Mouse (Mus musculus) neural tube, embryonic 11.5 days (tissue): ENCODE data around the gene Gm28305. TPM values are rescaled to one million over a fixed set of nuclear protein-coding genes. Genes with fewer than 3 reads are reported as not detected.
A peak's percentile ranks its signal among the peaks of the same experiment; 100 is the strongest.

Experiments
- ATAC-seq: fragments of 200-750 bp; cut with Nextera tagmentation; 2 replicates; pipeline ENCODE4 v1.8.0; 2017; ENCODE audit warnings: moderate number of reproducible peaks, mild to moderate bottlenecking, moderate TSS enrichment, moderate library complexity; ENCODE audit not compliant: insufficient read depth, low FRiP score, low TSS enrichment
- DNase-seq: peaks from one replicate; pipeline ENCODE4 v3.0.0-alpha.2; 2015; ENCODE audit warnings: low spot score
- H3K27ac ChIP-seq: fragments of 300-500 bp; sonication (generic); 2 replicates; pipeline ENCODE4 v1.5.1; 2014; ENCODE audit warnings: low read depth, mild to moderate bottlenecking, low read length
- H3K27me3 ChIP-seq: fragments of 300-500 bp; sonication (generic); 2 replicates; pipeline ENCODE4 v1.6.1; 2014; ENCODE audit warnings: mild to moderate bottlenecking, low read length, mixed read lengths; ENCODE audit not compliant: control insufficient read depth, insufficient read depth
- H3K36me3 ChIP-seq: fragments of 300-500 bp; sonication (generic); 2 replicates; pipeline ENCODE4 v1.6.1; 2014; ENCODE audit warnings: mild to moderate bottlenecking, low read length, moderate library complexity, mixed read lengths; ENCODE audit not compliant: control insufficient read depth, insufficient read depth
- H3K4me1 ChIP-seq: fragments of 300-500 bp; sonication (generic); 2 replicates; pipeline ENCODE4 v1.6.1; 2014; ENCODE audit warnings: low read length, mixed read lengths; ENCODE audit not compliant: control insufficient read depth, insufficient read depth
- H3K4me2 ChIP-seq: fragments of 300-500 bp; sonication (generic); 2 replicates; pipeline ENCODE4 v1.6.1; 2014; ENCODE audit warnings: low read depth, mild to moderate bottlenecking, moderate library complexity
- H3K4me3 ChIP-seq: fragments of 300-500 bp; sonication (generic); 2 replicates; pipeline ENCODE4 v1.5.1; 2014; ENCODE audit warnings: low read depth, low read length
- H3K9ac ChIP-seq: fragments of 300-500 bp; sonication (generic); 2 replicates; pipeline ENCODE4 v1.6.1; 2014; ENCODE audit warnings: mild to moderate bottlenecking, low read length
- H3K9me3 ChIP-seq: fragments of 300-500 bp; sonication (generic); 2 replicates; pipeline ENCODE4 v1.6.1; 2016; ENCODE audit warnings: low read length; ENCODE audit not compliant: control insufficient read depth
- whole genome bisulfite sequencing: fragments of 180-500 bp; shearing (Covaris S2); extraction: QIAGEN DNeasy Blood & Tissue Kit; methylation state at CpG from one replicate; pipeline ENCODE4 v1.1.7; 2014; 5-methylcytosine and 5-hydroxymethylcytosine counted together
- polyA plus RNA-seq: library from polyadenylated mRNA; unstranded; fragments of >200 nt; fragmentation: Nextera tagmentation; extraction: Ambion mirVana; gene quantifications from 2 replicates; pipeline ENCODE4 v1.2.1, GENCODE M21; 2014

Gm28305 gene
- polyA plus RNA-seq, 1 experiment from 2014 or later, result not detected

GRCm38 (mm10) chr9:104102901-104103300 lies 62.4 kb downstream of the Gm28305 start:
- Histone ChIP-seq H3K36me3 (no peaks in the 10 kb centered on the region), H3K4me3 (no peak overlapping the region), H3K9me3 (no peaks in the 10 kb centered on the region), H3K9ac (no peak overlapping the region), H3K4me2 (no peak overlapping the region), H3K27ac (no peak overlapping the region), H3K27me3 (no peaks in the 10 kb centered on the region), H3K4me1 (no peaks in the 10 kb centered on the region)
- no peak for DNase-seq
- 43% methylated on average over 2 of the region's 2 CpGs for WGBS
- ATAC-seq, result no peak

GRCm38 (mm10) chr9:104104986-104105385 lies 64.5 kb downstream of the Gm28305 start:
- no peak for ATAC-seq
- no peaks in the 10 kb centered on the region for H3K4me1 ChIP-seq
- 85% methylated on average over 2 of the region's 2 CpGs for WGBS
- no peak overlapping the region for H3K27ac ChIP-seq
- H3K9me3 ChIP-seq, result no peaks in the 10 kb centered on the region
- no peaks in the 10 kb centered on the region for H3K27me3 ChIP-seq
- H3K4me2 ChIP-seq, result no peak overlapping the region
- no peak overlapping the region for H3K9ac ChIP-seq
- no peak for DNase-seq
- no peaks in the 10 kb centered on the region for H3K36me3 ChIP-seq
- no peak overlapping the region for H3K4me3 ChIP-seq

- Histone ChIP-seq H3K4me2 (no peak overlapping the region), H3K9me3 (no peaks in the 10 kb centered on the region), H3K27me3 (no peaks in the 10 kb centered on the region), H3K9ac (no peak overlapping the region), H3K4me3 (no peak overlapping the region), H3K36me3 (no peaks in the 10 kb centered on the region), H3K27ac (no peak overlapping the region), H3K4me1 (no peaks in the 10 kb centered on the region)
- whole genome bisulfite sequencing, result 85% methylated on average over 9 of the region's 9 CpGs
- ATAC-seq (no peak), DNase-seq (no peak)
Measured at GRCm38 (mm10) chr9:104106930-104107329, 66.5 kb downstream of the Gm28305 start.

- Histone ChIP-seq H3K9me3 (no peaks in the 10 kb centered on the region), H3K9ac (no peak overlapping the region), H3K4me3 (no peak overlapping the region), H3K27me3 (no peaks in the 10 kb centered on the region), H3K4me1 (no peaks in the 10 kb centered on the region), H3K36me3 (no peaks in the 10 kb centered on the region), H3K4me2 (no peak overlapping the region), H3K27ac (no peak overlapping the region)
- ATAC-seq, result no peak
- 85% methylated on average over 6 of the region's 6 CpGs for WGBS
- no peak for DNase-seq
Measured at GRCm38 (mm10) chr9:104107482-104107881, 67.0 kb downstream of the Gm28305 start.

- 66% methylated on average over 2 of the region's 2 CpGs for WGBS
- H3K4me1 ChIP-seq, result no peaks in the 10 kb centered on the region
- ATAC-seq, result no peak
Measured at GRCm38 (mm10) chr9:104108571-104109143, 68.2 kb downstream of the Gm28305 start.

GRCm38 (mm10) chr9:104109151-104109550 lies 68.7 kb downstream of the Gm28305 start:
- H3K9me3 ChIP-seq, result no peaks in the 10 kb centered on the region
- H3K4me1 ChIP-seq, result no peaks in the 10 kb centered on the region
- 95% methylated on average over 5 of the region's 5 CpGs for WGBS
- ATAC-seq (no peak), DNase-seq (no peak)
- H3K4me3 ChIP-seq, result no peak overlapping the region
- no peaks in the 10 kb centered on the region for H3K27me3 ChIP-seq
- no peak overlapping the region for H3K4me2 ChIP-seq
- no peaks in the 10 kb centered on the region for H3K36me3 ChIP-seq
- no peak overlapping the region for H3K9ac ChIP-seq
- no peak overlapping the region for H3K27ac ChIP-seq

More at GRCm38 (mm10) chr9:104108571-104109143, 68.2 kb downstream of the Gm28305 start:
- Histone ChIP-seq H3K9me3 (no peaks in the 10 kb centered on the region), H3K27me3 (no peaks in the 10 kb centered on the region), H3K4me3 (no peak overlapping the region), H3K27ac (no peak overlapping the region), H3K4me2 (no peak overlapping the region), H3K36me3 (no peaks in the 10 kb centered on the region), H3K9ac (no peak overlapping the region)
- DNase-seq, result no peak

GRCm38 (mm10) chr9:104123101-104123500 lies 82.6 kb downstream of the Gm28305 start:
- H3K27ac ChIP-seq, result no peak overlapping the region
- H3K4me1 ChIP-seq, result peaks cover 9% of the 10 kb centered on the region
- DNase-seq (peak; percentile 15), ATAC-seq (no peak)
- H3K4me2 ChIP-seq, result no peak overlapping the region
- WGBS, result 72% methylated on average over 5 of the region's 5 CpGs
- H3K36me3 ChIP-seq, result no peaks in the 10 kb centered on the region
- no peak overlapping the region for H3K4me3 ChIP-seq
- H3K9me3 ChIP-seq, result no peaks in the 10 kb centered on the region
- H3K27me3 ChIP-seq, result no peaks in the 10 kb centered on the region
- H3K9ac ChIP-seq, result no peak overlapping the region

- ATAC-seq (0 out of 2 replicates have a peak, but pooled peaks have one; percentile 28), DNase-seq (no peak)
- no peaks in the 10 kb centered on the region for H3K27me3 ChIP-seq
- 32% methylated on average over 5 of the region's 5 CpGs for WGBS
- H3K4me1 ChIP-seq, result peaks cover 9% of the 10 kb centered on the region
- no peaks in the 10 kb centered on the region for H3K36me3 ChIP-seq
- H3K27ac ChIP-seq, result no peak overlapping the region
- no peak overlapping the region for H3K4me2 ChIP-seq
- H3K9me3 ChIP-seq, result no peaks in the 10 kb centered on the region
- no peak overlapping the region for H3K9ac ChIP-seq
- H3K4me3 ChIP-seq, result no peak overlapping the region
Measured at GRCm38 (mm10) chr9:104123622-104124021, 83.2 kb downstream of the Gm28305 start.
